Mouse (Mus musculus) midbrain, embryonic 11.5 days (tissue): Measurements from ENCODE around the gene Borcs7. TPM values are rescaled to one million over a fixed set of nuclear protein-coding genes. Genes with fewer than 3 reads are reported as not detected.
"Not testable (repeated sequence)": the region's sequence is repeated elsewhere in the genome, so short reads cannot be mapped to it uniquely, and the experiment has no call there.

ENCODE experiments used
- ATAC-seq: fragments of 200-750 bp; cut with Nextera tagmentation; 2 replicates; pipeline ENCODE4 v1.8.0; 2017; ENCODE audit warnings: moderate TSS enrichment, moderate library complexity; ENCODE audit not compliant: low FRiP score
- DNase-seq: peaks from one replicate; pipeline ENCODE4 v3.0.0; 2015; ENCODE audit warnings: low spot score; ENCODE audit errors: missing footprints
- H3K27ac ChIP-seq: fragments of 300-500 bp; sonication (generic); 2 replicates; pipeline ENCODE4 v1.5.1; 2014; ENCODE audit warnings: low read depth, low read length
- H3K27me3 ChIP-seq: fragments of 300-500 bp; sonication (generic); 2 replicates; pipeline ENCODE4 v1.6.1; 2014; ENCODE audit warnings: mild to moderate bottlenecking, low read length, moderate library complexity, mixed read lengths; ENCODE audit not compliant: control insufficient read depth, insufficient read depth
- H3K36me3 ChIP-seq: fragments of 300-500 bp; sonication (generic); 2 replicates; pipeline ENCODE4 v1.6.1; 2014; ENCODE audit warnings: mild to moderate bottlenecking, low read length, moderate library complexity, mixed read lengths; ENCODE audit not compliant: control insufficient read depth, insufficient read depth
- H3K4me1 ChIP-seq: fragments of 300-500 bp; sonication (generic); 2 replicates; pipeline ENCODE4 v1.6.1; 2014; ENCODE audit warnings: low read length; ENCODE audit not compliant: control insufficient read depth, insufficient read depth
- H3K4me2 ChIP-seq: fragments of 300-500 bp; sonication (generic); 2 replicates; pipeline ENCODE4 v1.6.1; 2014; ENCODE audit warnings: mild to moderate bottlenecking, moderate library complexity
- H3K4me3 ChIP-seq: fragments of 300-500 bp; sonication (generic); 2 replicates; pipeline ENCODE4 v1.5.1; 2014; ENCODE audit warnings: low read depth, low read length
- H3K9ac ChIP-seq: fragments of 300-500 bp; sonication (generic); 2 replicates; pipeline ENCODE4 v1.6.1; 2014; ENCODE audit warnings: low read length
- H3K9me3 ChIP-seq: fragments of 300-500 bp; sonication (generic); 2 replicates; pipeline ENCODE4 v1.6.1; 2016; ENCODE audit warnings: low read length; ENCODE audit not compliant: control insufficient read depth
- WGBS: fragments of 180-500 bp; shearing (Covaris S2); extraction: QIAGEN DNeasy Blood & Tissue Kit; methylation state at CpG from one replicate; pipeline ENCODE4 v1.1.7; 2014; 5-methylcytosine and 5-hydroxymethylcytosine counted together
- polyA plus RNA-seq: library from polyadenylated mRNA; unstranded; fragments of >200 nt; fragmentation: Nextera tagmentation; extraction: Ambion mirVana; gene quantifications from 2 replicates; pipeline ENCODE4 v1.2.1, GENCODE M21; 2014

The Borcs7 gene
- polyA plus RNA-seq, 1 experiment from 2014 or later: 15.3 TPM

GRCm38 (mm10) chr19:46718150-46718549, 28.4 kb downstream of the Borcs7 start:
- WGBS: 87% methylated on average over 4 of the region's 4 CpGs
- H3K9me3 ChIP-seq: no peaks in the 10 kb centered on the region; the same call in 1 of the 2 replicates
- no peaks in the 10 kb centered on the region for H3K27me3 ChIP-seq
- peaks cover 3% of the 10 kb centered on the region; the same call in 1 of the 2 replicates for H3K36me3 ChIP-seq
- H3K4me2 ChIP-seq: no peak overlapping the region
- no peak for ATAC-seq
- H3K4me1 ChIP-seq: no peaks in the 10 kb centered on the region
- no peak overlapping the region for H3K4me3 ChIP-seq
- no peak for DNase-seq
- no peak overlapping the region for H3K9ac ChIP-seq
- H3K27ac ChIP-seq: no peak overlapping the region

DNA sequence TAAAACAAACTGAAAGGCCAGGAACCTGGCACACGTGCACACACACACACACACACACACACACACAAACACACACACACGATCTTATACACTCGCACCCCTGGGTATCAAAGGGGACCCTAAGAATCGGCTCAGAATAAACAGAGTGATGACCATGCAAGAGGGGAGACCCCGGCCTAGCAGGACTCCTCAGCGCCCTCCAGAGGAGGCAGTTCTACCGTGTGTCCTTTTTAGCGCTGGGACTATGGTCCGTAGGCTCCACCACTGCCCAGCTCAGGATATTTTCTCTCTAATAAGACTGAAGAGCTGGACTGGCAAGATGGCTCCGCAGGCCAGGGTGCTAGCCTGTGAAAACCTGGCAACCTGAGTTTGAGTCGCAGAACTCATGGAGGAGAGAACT, 34.7 kb downstream of the Borcs7 start:
- H3K4me2 ChIP-seq: no peak overlapping the region
- no peaks in the 10 kb centered on the region for H3K9me3 ChIP-seq
- H3K36me3 ChIP-seq: no peaks in the 10 kb centered on the region
- ATAC-seq (no peak), DNase-seq (no peak)
- H3K9ac ChIP-seq: no peak overlapping the region
- no peak overlapping the region for H3K27ac ChIP-seq
- 63% methylated on average over 11 of the region's 11 CpGs for WGBS
- H3K27me3 ChIP-seq: no peaks in the 10 kb centered on the region
- no peak overlapping the region for H3K4me3 ChIP-seq
- H3K4me1 ChIP-seq: peaks cover 2% of the 10 kb centered on the region; the same call in 1 of the 2 replicates

DNA sequence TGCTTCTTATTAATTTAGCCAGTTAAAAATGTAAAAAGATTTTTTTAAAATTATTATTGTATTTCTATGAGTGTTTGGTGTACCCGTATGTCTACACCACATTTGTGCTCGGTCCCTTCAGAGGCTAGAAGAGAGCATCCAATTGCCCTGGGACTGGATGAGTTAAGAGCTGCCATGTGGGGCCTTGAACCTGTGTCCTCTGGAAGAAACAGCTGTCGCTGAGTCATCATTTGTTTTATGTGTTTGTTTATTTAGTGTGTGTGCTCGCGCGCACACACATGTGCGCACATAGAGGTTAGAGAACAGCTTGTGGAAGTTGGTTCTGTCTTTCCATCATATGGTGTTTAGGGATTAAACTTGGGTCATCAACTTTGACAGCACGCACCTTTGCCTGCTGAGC, 36.4 kb downstream of the Borcs7 start:
- DNase-seq (no peak), ATAC-seq (no peak)
- Histone ChIP-seq H3K27ac (no peak overlapping the region), H3K9me3 (no peaks in the 10 kb centered on the region), H3K4me3 (no peak overlapping the region), H3K9ac (no peak overlapping the region), H3K36me3 (no peaks in the 10 kb centered on the region), H3K4me2 (no peak overlapping the region), H3K27me3 (no peaks in the 10 kb centered on the region), H3K4me1 (peaks cover 2% of the 10 kb centered on the region; the same call in 1 of the 2 replicates)
- WGBS: 99% methylated on average over 8 of the region's 8 CpGs

DNA sequence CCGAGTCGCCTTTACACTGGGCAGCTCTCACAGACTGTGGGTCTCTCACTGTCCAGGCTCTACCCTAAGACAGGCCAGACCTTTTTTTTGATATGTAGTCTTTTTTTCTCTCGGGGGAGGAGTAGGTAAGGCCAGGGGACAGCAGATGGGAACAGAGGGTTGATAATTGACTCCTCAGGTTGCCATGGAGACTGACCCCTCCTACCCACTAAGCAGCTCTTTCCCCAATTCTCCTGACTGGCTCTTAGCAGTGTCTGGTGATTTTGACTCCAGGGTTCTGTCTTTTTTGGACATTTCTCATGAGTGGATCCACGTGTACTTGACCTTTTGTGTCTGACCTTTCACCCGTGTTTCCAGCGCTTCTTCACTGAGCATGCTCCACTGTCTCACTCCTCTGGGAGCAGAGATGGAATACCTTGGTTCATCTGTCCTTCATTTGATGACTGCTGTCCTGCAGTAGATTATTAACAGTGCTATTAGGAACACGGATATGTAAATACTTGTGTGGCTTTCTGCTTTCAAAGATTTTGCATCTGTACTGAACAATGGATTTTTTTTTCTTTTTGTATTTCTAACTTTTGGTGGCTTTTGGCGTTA, 37.5 kb downstream of the Borcs7 start:
- no peak overlapping the region for H3K27ac ChIP-seq
- H3K4me2 ChIP-seq: no peak overlapping the region
- H3K36me3 ChIP-seq: no peaks in the 10 kb centered on the region
- no peak overlapping the region for H3K4me3 ChIP-seq
- H3K27me3 ChIP-seq: no peaks in the 10 kb centered on the region
- 52% methylated on average over 8 of the region's 8 CpGs for WGBS
- ATAC-seq: peak; percentile 61
- DNase-seq: no peak
- no peaks in the 10 kb centered on the region for H3K9me3 ChIP-seq
- peaks cover 2% of the 10 kb centered on the region; the same call in 1 of the 2 replicates for H3K4me1 ChIP-seq
- no peak overlapping the region for H3K9ac ChIP-seq

GRCm38 (mm10) chr19:46727945-46728540, 38.3 kb downstream of the Borcs7 start:
- DNase-seq (peak; percentile 53), ATAC-seq (no peak)
- H3K9me3 ChIP-seq: no peaks in the 10 kb centered on the region
- H3K4me2 ChIP-seq: no peak overlapping the region
- H3K27me3 ChIP-seq: no peaks in the 10 kb centered on the region
- H3K27ac ChIP-seq: no peak overlapping the region
- H3K4me1 ChIP-seq: peaks cover 2% of the 10 kb centered on the region; the same call in 1 of the 2 replicates
- no peak overlapping the region for H3K9ac ChIP-seq
- 79% methylated on average over 11 of the region's 11 CpGs for WGBS
- no peak overlapping the region for H3K4me3 ChIP-seq
- no peaks in the 10 kb centered on the region for H3K36me3 ChIP-seq

DNA sequence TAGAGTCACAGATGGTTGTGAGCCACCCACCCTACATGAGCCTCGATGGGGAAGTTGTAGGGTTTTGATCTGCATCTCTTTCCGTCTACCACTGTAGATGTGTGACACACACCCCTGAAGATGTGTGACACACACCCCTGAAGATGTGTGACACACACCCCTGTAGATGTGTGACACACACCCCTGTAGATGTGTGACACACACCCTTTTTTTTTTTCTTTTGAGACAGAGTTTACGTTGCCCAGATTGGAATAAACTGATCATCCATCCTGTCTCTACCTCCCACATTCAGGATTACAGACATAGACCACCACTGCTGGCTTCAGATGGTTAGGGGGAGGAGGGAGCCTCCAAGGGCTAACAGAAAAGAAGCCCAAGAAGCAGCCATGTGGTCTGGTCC, 39.2 kb downstream of the Borcs7 start:
- no peaks in the 10 kb centered on the region for H3K9me3 ChIP-seq
- H3K36me3 ChIP-seq: no peaks in the 10 kb centered on the region
- ATAC-seq: no peak
- H3K9ac ChIP-seq: no peak overlapping the region
- no peak overlapping the region for H3K27ac ChIP-seq
- no peak for DNase-seq
- WGBS: 86% methylated on average over 3 of the region's 3 CpGs
- H3K27me3 ChIP-seq: no peaks in the 10 kb centered on the region
- peaks cover 2% of the 10 kb centered on the region; the same call in 1 of the 2 replicates for H3K4me1 ChIP-seq
- no peak overlapping the region for H3K4me2 ChIP-seq
- H3K4me3 ChIP-seq: no peak overlapping the region

GRCm38 (mm10) chr19:46731351-46731750, 41.6 kb downstream of the Borcs7 start:
- Histone ChIP-seq H3K4me1 (peaks cover 2% of the 10 kb centered on the region; the same call in 1 of the 2 replicates), H3K4me3 (no peak overlapping the region), H3K9me3 (no peaks in the 10 kb centered on the region), H3K9ac (no peak overlapping the region), H3K27ac (no peak overlapping the region), H3K36me3 (no peaks in the 10 kb centered on the region), H3K27me3 (no peaks in the 10 kb centered on the region), H3K4me2 (no peak overlapping the region)
- WGBS: 92% methylated on average over 10 of the region's 10 CpGs
- peak; percentile 19 for DNase-seq
- no peak for ATAC-seq

DNA sequence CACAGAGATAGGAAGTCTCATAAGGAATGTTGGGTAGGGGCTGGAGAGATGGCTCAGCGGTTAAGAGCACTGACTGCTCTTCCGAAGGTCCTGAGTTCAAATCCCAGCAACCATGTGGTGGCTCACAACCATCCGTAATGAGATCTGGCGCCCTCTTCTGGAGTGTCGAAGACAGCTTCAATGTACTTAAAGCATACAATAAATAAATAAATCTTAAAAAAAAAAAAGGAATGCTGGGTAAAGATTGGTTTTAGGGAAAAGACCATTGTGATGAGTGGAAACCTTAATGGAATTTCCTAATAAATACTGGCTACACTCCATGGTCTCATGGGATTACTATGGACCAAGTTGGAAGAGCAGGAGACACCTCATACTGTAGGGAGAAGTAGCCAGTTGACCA, 43.0 kb downstream of the Borcs7 start:
- not testable (repeated sequence) for H3K9ac ChIP-seq, H3K27me3 ChIP-seq, H3K4me1 ChIP-seq, H3K9me3 ChIP-seq, H3K36me3 ChIP-seq, H3K27ac ChIP-seq, H3K4me2 ChIP-seq, ATAC-seq, H3K4me3 ChIP-seq
- DNase-seq: peak; percentile 76
- 92% methylated on average over 5 of the region's 5 CpGs for WGBS

DNA sequence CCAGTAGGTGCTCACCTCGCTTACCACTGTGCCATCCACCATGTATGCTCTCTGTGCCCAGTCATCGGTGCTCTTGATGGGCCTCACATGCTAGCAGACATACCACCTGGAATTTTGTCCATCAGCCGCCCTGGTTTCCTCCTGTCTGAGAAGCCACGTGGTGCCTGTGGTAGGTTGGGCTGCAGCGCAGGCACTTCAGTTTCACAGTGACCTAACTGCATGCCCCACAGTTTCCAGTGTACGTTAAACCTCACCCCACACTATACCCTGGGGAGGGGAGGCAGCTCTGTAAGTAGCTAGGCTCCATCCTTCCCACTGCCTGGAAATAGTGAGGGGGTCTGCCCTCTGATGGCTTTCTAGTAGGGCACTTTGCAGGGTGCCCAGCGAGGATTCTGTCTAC, 43.9 kb downstream of the Borcs7 start:
- no peak overlapping the region for H3K9ac ChIP-seq
- H3K27me3 ChIP-seq: no peaks in the 10 kb centered on the region
- H3K4me1 ChIP-seq: no peaks in the 10 kb centered on the region
- peak; percentile 26 for DNase-seq
- H3K27ac ChIP-seq: no peak overlapping the region
- H3K9me3 ChIP-seq: no peaks in the 10 kb centered on the region
- no peaks in the 10 kb centered on the region for H3K36me3 ChIP-seq
- no peak for ATAC-seq
- no peak overlapping the region for H3K4me3 ChIP-seq
- WGBS: 90% methylated on average over 7 of the region's 7 CpGs
- no peak overlapping the region for H3K4me2 ChIP-seq
